Mouse (Mus musculus): ENCODE measurements around the gene Elf5.

The Elf5 gene

GRCm38 (mm10) chr2:103435110-103435509 lies 23.6 kb downstream of the Elf5 start:
- no peak for DNase-seq (ENCODE audit: low spot score in 2 of 2)

GRCm38 (mm10) chr2:103436534-103436933 lies 25.0 kb downstream of the Elf5 start:
- DNase-seq (ENCODE audit: low spot score in 2 of 2): no peak

GRCm38 (mm10) chr2:103439071-103439622 lies 27.7 kb downstream of the Elf5 start:
- DNase-seq (ENCODE audit: low spot score in 2 of 2): no peak

- peak; percentile 60 to 69 for DNase-seq (ENCODE audit: low spot score in 2 of 2)
These were observed 28.2 kb downstream of the Elf5 start for GRCm38 (mm10) chr2:103439710-103440109.

- DNase-seq (ENCODE audit: low spot score in 2 of 2): peak in 1 of 2 experiments; percentile 27
These were observed 34.3 kb downstream of the Elf5 start for GRCm38 (mm10) chr2:103445776-103446175.

- DNase-seq (ENCODE audit: low spot score in 2 of 2): no peak
These were observed 34.8 kb downstream of the Elf5 start for GRCm38 (mm10) chr2:103446326-103446725.

GRCm38 (mm10) chr2:103448947-103449560 lies 37.6 kb downstream of the Elf5 start:
- no peak for DNase-seq (ENCODE audit: low spot score in 2 of 2)

GRCm38 (mm10) chr2:103449813-103450212 lies 38.3 kb downstream of the Elf5 start:
- peak in 1 of 2 experiments; percentile 14 for DNase-seq (ENCODE audit: low spot score in 2 of 2)

- DNase-seq (ENCODE audit: low spot score in 2 of 2): no peak
These were observed 38.8 kb downstream of the Elf5 start for GRCm38 (mm10) chr2:103450267-103450666.

- no peak for DNase-seq (ENCODE audit: low spot score in 2 of 2)
These were observed 41.1 kb downstream of the Elf5 start for GRCm38 (mm10) chr2:103452550-103452949.

- DNase-seq (ENCODE audit: low spot score in 2 of 2): no peak
These were observed 44.3 kb downstream of the Elf5 start for GRCm38 (mm10) chr2:103455748-103456147.

GRCm38 (mm10) chr2:103456646-103457045 lies 45.2 kb downstream of the Elf5 start:
- peak; percentile 75 to 82 for DNase-seq (ENCODE audit: low spot score in 2 of 2)

GRCm38 (mm10) chr2:103457048-103457447 lies 45.6 kb downstream of the Elf5 start:
- DNase-seq (ENCODE audit: low spot score in 2 of 2): no peak

- DNase-seq (ENCODE audit: low spot score in 2 of 2): no peak
These were observed 46.1 kb downstream of the Elf5 start for GRCm38 (mm10) chr2:103457628-103458027.

- DNase-seq (ENCODE audit: low spot score in 2 of 2): no peak
These were observed 47.6 kb downstream of the Elf5 start for GRCm38 (mm10) chr2:103459069-103459468.

- no peak for DNase-seq (ENCODE audit: low spot score in 2 of 2)
These were observed 49.7 kb downstream of the Elf5 start for GRCm38 (mm10) chr2:103461210-103461609.

GRCm38 (mm10) chr2:103461743-103462142 lies 50.3 kb downstream of the Elf5 start:
- DNase-seq (ENCODE audit: low spot score in 2 of 2): no peak

- no peak for DNase-seq (ENCODE audit: low spot score in 2 of 2)
These were observed 51.3 kb downstream of the Elf5 start for GRCm38 (mm10) chr2:103462746-103463145.

GRCm38 (mm10) chr2:103464524-103464923 lies 53.0 kb downstream of the Elf5 start:
- no peak for DNase-seq (ENCODE audit: low spot score in 2 of 2)

- DNase-seq (ENCODE audit: low spot score in 2 of 2): no peak
These were observed 53.9 kb downstream of the Elf5 start for GRCm38 (mm10) chr2:103465429-103465828.

- DNase-seq (ENCODE audit: low spot score in 2 of 2): no peak
These were observed 54.8 kb downstream of the Elf5 start for GRCm38 (mm10) chr2:103466272-103466671.

- peak; percentile 8 to 26 for DNase-seq (ENCODE audit: low spot score in 2 of 2)
These were observed 55.6 kb downstream of the Elf5 start for GRCm38 (mm10) chr2:103466984-103467588.

- no peak for DNase-seq (ENCODE audit: low spot score in 2 of 2)
These were observed 61.9 kb downstream of the Elf5 start for GRCm38 (mm10) chr2:103473362-103473761.
